Mouse (Mus musculus) lung, embryonic 14.5 days (tissue): Measurements from ENCODE around the gene Pdlim1. TPM values are rescaled to one million over a fixed set of nuclear protein-coding genes. Genes with fewer than 3 reads are reported as not detected.

ENCODE experiments used
- ATAC-seq: fragments of 200-750 bp; cut with Nextera tagmentation; 2 replicates; pipeline ENCODE4 v1.8.0; 2017; ENCODE audit warnings: mild to moderate bottlenecking, moderate TSS enrichment, moderate library complexity; ENCODE audit not compliant: insufficient read depth
- DNase-seq: peaks from one replicate; pipeline ENCODE4 v3.0.0-alpha.2; 2015
- H3K27ac ChIP-seq: fragments of 300-500 bp; sonication (generic); 2 replicates; pipeline ENCODE4 v1.5.1; 2014; ENCODE audit warnings: low read depth, mild to moderate bottlenecking, moderate library complexity
- H3K27me3 ChIP-seq: fragments of 300-500 bp; sonication (generic); 2 replicates; pipeline ENCODE4 v1.6.1; 2014; ENCODE audit warnings: low read length, control low read depth; ENCODE audit not compliant: insufficient read depth
- H3K36me3 ChIP-seq: fragments of 300-500 bp; sonication (generic); 2 replicates; pipeline ENCODE4 v1.6.1; 2014; ENCODE audit warnings: control low read depth; ENCODE audit not compliant: insufficient read depth
- H3K4me1 ChIP-seq: fragments of 300-500 bp; sonication (generic); 2 replicates; pipeline ENCODE4 v1.6.1; 2014; ENCODE audit warnings: antibody characterized with exemption, control low read depth; ENCODE audit not compliant: insufficient read depth
- H3K4me2 ChIP-seq: fragments of 300-500 bp; sonication (generic); 2 replicates; pipeline ENCODE4 v1.6.1; 2014; ENCODE audit warnings: mild to moderate bottlenecking
- H3K4me3 ChIP-seq: fragments of 300-500 bp; sonication (generic); 2 replicates; pipeline ENCODE4 v1.5.1; 2014; ENCODE audit warnings: low read depth, low read length
- H3K9ac ChIP-seq: fragments of 300-500 bp; sonication (generic); 2 replicates; pipeline ENCODE4 v1.6.1; 2014
- H3K9me3 ChIP-seq: fragments of 300-500 bp; sonication (generic); 2 replicates; pipeline ENCODE4 v1.6.1; 2016; ENCODE audit warnings: low read depth, low read length, control low read depth
- CTCF ChIP-seq: IDR thresholded peaks from 2 replicates; pipeline ENCODE4 v1.5.1; 2016; ENCODE audit warnings: antibody characterized with exemption, low read depth
- WGBS: fragments of 180-500 bp; shearing (Covaris S2); extraction: QIAGEN DNeasy Blood & Tissue Kit; methylation state at CpG from one replicate; pipeline ENCODE4 v1.1.7; 2014; 5-methylcytosine and 5-hydroxymethylcytosine counted together
- polyA plus RNA-seq: library from polyadenylated mRNA; unstranded; fragments of >200 nt; fragmentation: Nextera tagmentation; extraction: Ambion mirVana; gene quantifications from 2 replicates; pipeline ENCODE4 v1.2.1, GENCODE M21; 2014

Pdlim1 gene
- 130 and 135 TPM in 2 replicates for polyA plus RNA-seq

- no peak for TF ChIP-seq CTCF
Observed at GRCm38 (mm10) chr19:40271308-40271892, at the start of gene Pdlim1. Gene Pdlim1, minus strand, starts transcription at chr19:40271842.

GRCm38 (mm10) chr19:40319199-40319598, 47.6 kb upstream of the Pdlim1 start:
- ATAC-seq (no peak), DNase-seq (no peak)
- H3K4me2 ChIP-seq = no peak overlapping the region
- 66% methylated on average over 3 of the region's 3 CpGs for WGBS
- no peak overlapping the region for H3K27ac ChIP-seq
- TF ChIP-seq CTCF = no peak
- no peak overlapping the region for H3K9ac ChIP-seq
- no peaks in the 10 kb centered on the region for H3K4me1 ChIP-seq
- no peak overlapping the region for H3K4me3 ChIP-seq
- H3K9me3 ChIP-seq = no peaks in the 10 kb centered on the region
- H3K36me3 ChIP-seq = no peaks in the 10 kb centered on the region
- H3K27me3 ChIP-seq = no peaks in the 10 kb centered on the region

More at GRCm38 (mm10) chr19:40271308-40271892, at the start of gene Pdlim1:
- H3K36me3 ChIP-seq = no peaks in the 10 kb centered on the region
- H3K4me3 ChIP-seq = peak within 1 kb of the TSS; percentile 69
- peak within 1 kb of the TSS; percentile 15; the same call in 1 of the 2 replicates for H3K27ac ChIP-seq
- H3K4me2 ChIP-seq = peak within 1 kb of the TSS; percentile 93
- H3K9ac ChIP-seq = peak within 1 kb of the TSS; percentile 71
- under 1% methylated on average over 54 of the region's 54 CpGs for whole genome bisulfite sequencing
- no peaks in the 10 kb centered on the region for H3K27me3 ChIP-seq
- no peaks in the 10 kb centered on the region for H3K9me3 ChIP-seq
- H3K4me1 ChIP-seq = 0 out of 2 replicates have a peak, but pooled peaks cover 3% of the 10 kb centered on the region
- DNase-seq (peak; percentile 89), ATAC-seq (peak; percentile 93)

GRCm38 (mm10) chr19:40318511-40318910, 46.9 kb upstream of the Pdlim1 start:
- no peak overlapping the region for H3K4me3 ChIP-seq
- no peaks in the 10 kb centered on the region for H3K27me3 ChIP-seq
- DNase-seq (no peak), ATAC-seq (no peak)
- H3K9ac ChIP-seq = no peak overlapping the region
- TF ChIP-seq CTCF = no peak
- 27% methylated on average over 6 of the region's 6 CpGs for WGBS
- H3K4me1 ChIP-seq = no peaks in the 10 kb centered on the region
- H3K9me3 ChIP-seq = no peaks in the 10 kb centered on the region
- H3K4me2 ChIP-seq = no peak overlapping the region
- no peak overlapping the region for H3K27ac ChIP-seq
- 0 out of 2 replicates have a peak, but pooled peaks cover 2% of the 10 kb centered on the region for H3K36me3 ChIP-seq

- H3K4me2 ChIP-seq = no peak overlapping the region
- no peak overlapping the region for H3K4me3 ChIP-seq
- 0 out of 2 replicates have a peak, but pooled peaks cover 2% of the 10 kb centered on the region for H3K36me3 ChIP-seq
- H3K27ac ChIP-seq = no peak overlapping the region
- DNase-seq = no peak
- no peak for TF ChIP-seq CTCF
- H3K4me1 ChIP-seq = no peaks in the 10 kb centered on the region
- 67% methylated on average over 4 of the region's 4 CpGs for WGBS
- no peaks in the 10 kb centered on the region for H3K9me3 ChIP-seq
- ATAC-seq = no peak
- H3K9ac ChIP-seq = no peak overlapping the region
- H3K27me3 ChIP-seq = no peaks in the 10 kb centered on the region
Observed at GRCm38 (mm10) chr19:40317001-40317400, 45.4 kb upstream of the Pdlim1 start.

GRCm38 (mm10) chr19:40314252-40314651, 42.6 kb upstream of the Pdlim1 start:
- ATAC-seq = no peak
- H3K4me2 ChIP-seq = no peak overlapping the region
- no peak overlapping the region for H3K9ac ChIP-seq
- H3K4me3 ChIP-seq = no peak overlapping the region
- no peak for TF ChIP-seq CTCF
- no peaks in the 10 kb centered on the region for H3K9me3 ChIP-seq
- no peaks in the 10 kb centered on the region for H3K27me3 ChIP-seq
- H3K27ac ChIP-seq = no peak overlapping the region
- DNase-seq = peak; percentile 64
- H3K4me1 ChIP-seq = no peaks in the 10 kb centered on the region
- WGBS = 82% methylated on average over 11 of the region's 11 CpGs
- H3K36me3 ChIP-seq = 0 out of 2 replicates have a peak, but pooled peaks cover 13% of the 10 kb centered on the region

GRCm38 (mm10) chr19:40311631-40312030, 40.0 kb upstream of the Pdlim1 start:
- H3K27ac ChIP-seq = no peak overlapping the region
- DNase-seq = no peak
- H3K4me2 ChIP-seq = no peak overlapping the region
- no peaks in the 10 kb centered on the region for H3K4me1 ChIP-seq
- WGBS = 89% methylated on average over 8 of the region's 8 CpGs
- no peak for ATAC-seq
- no peaks in the 10 kb centered on the region for H3K27me3 ChIP-seq
- no peak overlapping the region for H3K9ac ChIP-seq
- no peak for TF ChIP-seq CTCF
- no peaks in the 10 kb centered on the region for H3K9me3 ChIP-seq
- no peak overlapping the region for H3K4me3 ChIP-seq
- H3K36me3 ChIP-seq = 0 out of 2 replicates have a peak, but pooled peaks cover 13% of the 10 kb centered on the region

GRCm38 (mm10) chr19:40310410-40311130, 38.9 kb upstream of the Pdlim1 start:
- 77% methylated on average over 15 of the region's 15 CpGs for WGBS
- no peaks in the 10 kb centered on the region for H3K4me1 ChIP-seq
- H3K4me2 ChIP-seq = no peak overlapping the region
- no peaks in the 10 kb centered on the region for H3K27me3 ChIP-seq
- ATAC-seq = no peak
- no peak overlapping the region for H3K4me3 ChIP-seq
- H3K36me3 ChIP-seq = 0 out of 2 replicates have a peak, but pooled peaks cover 13% of the 10 kb centered on the region
- no peak for TF ChIP-seq CTCF
- H3K9ac ChIP-seq = no peak overlapping the region
- no peak for DNase-seq
- H3K9me3 ChIP-seq = no peaks in the 10 kb centered on the region
- no peak overlapping the region for H3K27ac ChIP-seq
